Mouse (Mus musculus) forebrain, embryonic 13.5 days (tissue): ENCODE results near the gene Syce3. TPM values are rescaled to one million over a fixed set of nuclear protein-coding genes. Genes with fewer than 3 reads are reported as not detected.

Source experiments
- polyA plus RNA-seq: library from polyadenylated mRNA; unstranded; fragments of >200 nt; fragmentation: Nextera tagmentation; extraction: Ambion mirVana; gene quantifications from 2 replicates; pipeline ENCODE4 v1.2.1, GENCODE M21; 2015

Syce3 gene
- polyA plus RNA-seq, 1 experiment from 2014 or later = not detected

Other genes starting within 250 kb of the Syce3 start
- 101 and 130 TPM in 2 replicates for gene Plxnb2, start 229.7 kb downstream of the Syce3 start, polyA plus RNA-seq
- 40.7 and 47.7 TPM in 2 replicates for gene Dennd6b, start 214.0 kb downstream of the Syce3 start, polyA plus RNA-seq
- 68.5 and 71.7 TPM in 2 replicates for gene Ppp6r2, start 198.9 kb downstream of the Syce3 start, polyA plus RNA-seq
- gene Sbf1, start 95.2 kb downstream of the Syce3 start, polyA plus RNA-seq = 66.0 and 76.1 TPM in 2 replicates
- gene Adm2, start 87.8 kb downstream of the Syce3 start, polyA plus RNA-seq = not detected in 2 replicates
- not detected in 2 replicates for gene Miox, start 76.1 kb downstream of the Syce3 start, polyA plus RNA-seq
- 34.4 and 38.6 TPM in 2 replicates for gene Lmf2, start 54.8 kb downstream of the Syce3 start, polyA plus RNA-seq
- gene Ncaph2, start 54.8 kb downstream of the Syce3 start, polyA plus RNA-seq = 156 and 170 TPM in 2 replicates
- 4.0 and 7.4 TPM in 2 replicates for gene Sco2, start 36.7 kb downstream of the Syce3 start, polyA plus RNA-seq
- 1.8 and 1.9 TPM in 2 replicates for gene Tymp, start 33.5 kb downstream of the Syce3 start, polyA plus RNA-seq
- gene Odf3b, start 31.2 kb downstream of the Syce3 start, polyA plus RNA-seq = 0.98 and 3.4 TPM in 2 replicates
- gene Klhdc7b, start 25.6 kb downstream of the Syce3 start, polyA plus RNA-seq = not detected in 2 replicates
- gene Cpt1b, start 15.4 kb upstream of the Syce3 start, polyA plus RNA-seq = 0.94 and 0.97 TPM in 2 replicates
- 5.3 and 6.7 TPM in 2 replicates for gene C730034F03Rik, start 19.1 kb upstream of the Syce3 start, polyA plus RNA-seq
- gene Gm44502, start 19.2 kb upstream of the Syce3 start, polyA plus RNA-seq = 0.16 TPM in 1 of 2 replicates, not detected in the other
- 67.3 and 70.9 TPM in 2 replicates for gene Chkb, start 19.4 kb upstream of the Syce3 start, polyA plus RNA-seq
- gene Mapk8ip2, start 43.4 kb upstream of the Syce3 start, polyA plus RNA-seq = 47.3 and 53.2 TPM in 2 replicates
- 12.7 and 13.7 TPM in 2 replicates for gene Arsa, start 66.9 kb upstream of the Syce3 start, polyA plus RNA-seq
- 7.1 and 9.5 TPM in 2 replicates for gene Shank3, start 89.1 kb upstream of the Syce3 start, polyA plus RNA-seq
- 1.2 and 1.8 TPM in 2 replicates for gene Acr, start 157.8 kb upstream of the Syce3 start, polyA plus RNA-seq
- 55.1 and 56.4 TPM in 2 replicates for gene Rabl2, start 181.4 kb upstream of the Syce3 start, polyA plus RNA-seq